Mouse (Mus musculus) G1E (cell line): ENCODE data around the gene Eipr1.

Experiments used
- CTCF ChIP-seq: IDR thresholded peaks from 2 replicates; pipeline ENCODE4 v1.5.1; 2012; ENCODE audit warnings: low read depth, low read length, inconsistent platforms, mixed read lengths
- GATA1 ChIP-seq: IDR thresholded peaks from 2 replicates; pipeline ENCODE4 v1.6.1; 2012; ENCODE audit warnings: borderline replicate concordance, low read length, inconsistent platforms, mixed read lengths
- GATA2 ChIP-seq: IDR thresholded peaks from 2 replicates; pipeline ENCODE4 v1.6.1; 2012; ENCODE audit warnings: low read depth, low read length, inconsistent platforms, borderline replicate concordance
- POLR2AphosphoS5 ChIP-seq: IDR thresholded peaks from 2 replicates; pipeline ENCODE4 v1.6.1; 2012; ENCODE audit warnings: low read depth, low read length, inconsistent platforms; ENCODE audit not compliant: insufficient replicate concordance
- TAL1 ChIP-seq: conservative IDR thresholded peaks from 2 replicates; pipeline ENCODE4 v1.6.1; 2012; ENCODE audit warnings: low read depth, low read length, inconsistent platforms, mixed read lengths

- TF ChIP-seq CTCF (peak; percentile 13; the same call in 1 of the 2 replicates), GATA1 (no peak), TAL1 (no peak), GATA2 (no peak), POLR2AphosphoS5 (no peak)
Measured at GRCm38 (mm10) chr12:28829502-28829901, 77.9 kb downstream of the Eipr1 start.
